ENCODE assay signal across 28 mouse cellular contexts in genomic region chr7:24797918-24798317, GRCm38 (mm10). TPM values are rescaled to one million over a fixed set of nuclear protein-coding genes. Genes with fewer than 3 reads are reported as not detected.
A peak's percentile ranks its signal among the peaks of the same experiment; 100 is the strongest.
DNase-seq lines count a peak whose midpoint lies in the region; ATAC-seq and TF ChIP-seq lines count a peak whose summit lies in the region.
"Had no signal": no experiment of that assay in that cellular context is flagged by ENCODE, and none has a peak within 500 bp of the region (broad histone marks: within the 10 kb centered on the region; RNA-seq: fewer than 3 reads in every experiment).

No protein-coding gene starts in this region.

- H3K27me3 ChIP-seq in E14TG2a.4 (ENCODE audit: insufficient read depth, low read length) = 0 out of 2 replicates have a peak, but pooled peaks cover 2% of the 10 kb centered on the region
- H3K27me3 ChIP-seq in hindbrain, embryonic 14.5 days (ENCODE audit: control insufficient read depth, insufficient read depth, low read length) = no peaks in the 10 kb centered on the region
- H3K27me3 ChIP-seq: embryonic facial prominence, embryonic 12.5 days; forebrain, embryonic 13.5 days; forebrain, embryonic 15.5 days had no signal

- H3K4me1 ChIP-seq in E14TG2a.4 (replicated peaks; ENCODE audit: low read depth, low read length) = peaks cover 16% of the 10 kb centered on the region
- no peaks in the 10 kb centered on the region for H3K4me1 ChIP-seq in hindbrain, embryonic 14.5 days (replicated peaks; ENCODE audit: control insufficient read depth, insufficient read depth, low read length)
- H3K4me1 ChIP-seq: embryonic facial prominence, embryonic 10.5 days; embryonic facial prominence, embryonic 12.5 days; forebrain, embryonic 13.5 days; forebrain, embryonic 15.5 days had no signal

- no peaks in the 10 kb centered on the region for H3K9me3 ChIP-seq in E14TG2a.4 (ENCODE audit: low read length)
- peaks cover 11% of the 10 kb centered on the region for H3K9me3 ChIP-seq in hindbrain, embryonic 14.5 days (ENCODE audit: control insufficient read depth, low read length)
- H3K9me3 ChIP-seq: G1E had no signal

- H3K9ac ChIP-seq in hindbrain, embryonic 14.5 days = no peak overlapping the region
- H3K9ac ChIP-seq: embryonic facial prominence, embryonic 12.5 days; forebrain, embryonic 13.5 days; forebrain, embryonic 15.5 days; forebrain, postnatal 0 days had no signal

- ATAC-seq in hindbrain, embryonic 14.5 days (ENCODE audit: low FRiP score) = no peak
- ATAC-seq: activated CD4-positive, CD25-positive, alpha-beta regulatory T cell, adult 4 months; CD4-positive, CD25-positive, alpha-beta regulatory T cell, adult 4 months; forebrain, embryonic 13.5 days; forebrain, embryonic 15.5 days; forebrain, postnatal 0 days; Patski had no signal

- peak; percentile 35; the same call in 1 of the 2 replicates for TF ChIP-seq CTCF in E14TG2a.4 (conservative IDR thresholded peaks at IDR 0.05; ENCODE audit: low read length)

- H3K4me3 ChIP-seq in E14TG2a.4 (replicated peaks; ENCODE audit: low read length) = no peak overlapping the region
- H3K4me3 ChIP-seq in hindbrain, embryonic 14.5 days (replicated peaks; ENCODE audit: low read length) = no peak overlapping the region
- H3K4me3 ChIP-seq: embryonic facial prominence, embryonic 10.5 days; embryonic facial prominence, embryonic 12.5 days; forebrain, embryonic 13.5 days; forebrain, embryonic 15.5 days had no signal

- no peak overlapping the region for H3K27ac ChIP-seq in hindbrain, embryonic 14.5 days
- H3K27ac ChIP-seq: embryonic facial prominence, embryonic 10.5 days; embryonic facial prominence, embryonic 12.5 days; forebrain, embryonic 13.5 days; forebrain, embryonic 15.5 days had no signal

- 100% methylated on average over 1 of the region's 1 CpGs for WGBS in hindbrain, embryonic 14.5 days

- peak; percentile 28 for DNase-seq in R1 (ENCODE audit: low read depth, low spot score)
- DNase-seq in brain, adult 2 months (ENCODE audit: low read depth, low spot score) = peak; percentile 7
- no peak for DNase-seq in gastrocnemius, postnatal 10 days
- DNase-seq in hindbrain, embryonic 14.5 days (ENCODE audit: low spot score) = no peak
- no peak for DNase-seq in adrenal gland, postnatal 4 days (ENCODE audit: low spot score in 2 of 2)
- DNase-seq: adrenal gland, adult 8-10 months; adrenal gland, postnatal 14 days; adrenal gland, postnatal 36 days; B cell, adult 2 months; cerebellum, adult 11-12 months; cerebellum, adult 2 months; cerebellum, adult 9-10 months; cerebellum, postnatal 10 days; cerebellum, postnatal 25 days; forebrain, postnatal 0 days had no signal

- no peaks in the 10 kb centered on the region for H3K36me3 ChIP-seq in E14TG2a.4 (ENCODE audit: insufficient read depth, low read length)
- no peaks in the 10 kb centered on the region for H3K36me3 ChIP-seq in hindbrain, embryonic 14.5 days (replicated peaks; ENCODE audit: control insufficient read depth, insufficient read depth)
- H3K36me3 ChIP-seq: embryonic facial prominence, embryonic 10.5 days; embryonic facial prominence, embryonic 12.5 days; forebrain, embryonic 15.5 days; G1E had no signal

- no peak overlapping the region for H3K4me2 ChIP-seq in hindbrain, embryonic 14.5 days (replicated peaks)
- H3K4me2 ChIP-seq: embryonic facial prominence, embryonic 12.5 days; forebrain, embryonic 13.5 days; forebrain, embryonic 15.5 days had no signal

RNA-seq across cellular contexts. Expression of gene Ceacam10, which starts 20.9 kb away (rescaled TPM):
- not detected for total RNA-seq in gastrocnemius, postnatal 10 days (2021)
- 0.41 TPM in 1 of 2 replicates, not detected in the other for polyA plus RNA-seq in hindbrain, embryonic 14.5 days (2014; fragmentation: Nextera tagmentation; extraction: Ambion mirVana)
- under 1 TPM; 0.48 to 0.51 TPM for total RNA-seq in adrenal gland, postnatal 4 days (2021)
- total RNA-seq: adrenal gland, adult 18-20 months; adrenal gland, postnatal 36 days had no signal
- polyA plus RNA-seq: activated CD4-positive, CD25-positive, alpha-beta regulatory T cell, adult 4 months; CD4-positive, CD25-positive, alpha-beta regulatory T cell, adult 4 months; embryonic facial prominence, embryonic 10.5 days; forebrain, embryonic 11.5 days; forebrain, embryonic 13.5 days; forebrain, embryonic 15.5 days; forebrain, postnatal 0 days; G1E; Patski had no signal

RNA-seq across cellular contexts. Expression of gene Cd177, which starts 37.8 kb away (rescaled TPM):
- under 1 TPM in 1 of 2 experiments, not detected in 1; 0.77 TPM for total RNA-seq in gastrocnemius, postnatal 10 days (2021)
- polyA plus RNA-seq in hindbrain, embryonic 14.5 days (2014; fragmentation: Nextera tagmentation; extraction: Ambion mirVana) = 0.11 and 0.35 TPM in 2 replicates
- total RNA-seq in adrenal gland, postnatal 4 days (2021) = 1 to 10 TPM; 1.5 to 3.9 TPM
- total RNA-seq: CH12.LX, G1E had no signal
- polyA plus RNA-seq: CD4-positive, CD25-positive, alpha-beta regulatory T cell, adult 4 months; cortical plate, adult 2 months; forebrain, embryonic 11.5 days had no signal

Comparison
In these comparisons a context has a peak if more than half of its experiments do, and no peak if none do; other contexts are left out.
1. DNase-seq: peak in R1 (single experiment) and brain, adult 2 months (single experiment); none in gastrocnemius, postnatal 10 days (single experiment), hindbrain, embryonic 14.5 days (single experiment) and adrenal gland, postnatal 4 days (0 of 2).